9 mouse cellular contexts compared by ENCODE assay signal in the genomic region with DNA sequence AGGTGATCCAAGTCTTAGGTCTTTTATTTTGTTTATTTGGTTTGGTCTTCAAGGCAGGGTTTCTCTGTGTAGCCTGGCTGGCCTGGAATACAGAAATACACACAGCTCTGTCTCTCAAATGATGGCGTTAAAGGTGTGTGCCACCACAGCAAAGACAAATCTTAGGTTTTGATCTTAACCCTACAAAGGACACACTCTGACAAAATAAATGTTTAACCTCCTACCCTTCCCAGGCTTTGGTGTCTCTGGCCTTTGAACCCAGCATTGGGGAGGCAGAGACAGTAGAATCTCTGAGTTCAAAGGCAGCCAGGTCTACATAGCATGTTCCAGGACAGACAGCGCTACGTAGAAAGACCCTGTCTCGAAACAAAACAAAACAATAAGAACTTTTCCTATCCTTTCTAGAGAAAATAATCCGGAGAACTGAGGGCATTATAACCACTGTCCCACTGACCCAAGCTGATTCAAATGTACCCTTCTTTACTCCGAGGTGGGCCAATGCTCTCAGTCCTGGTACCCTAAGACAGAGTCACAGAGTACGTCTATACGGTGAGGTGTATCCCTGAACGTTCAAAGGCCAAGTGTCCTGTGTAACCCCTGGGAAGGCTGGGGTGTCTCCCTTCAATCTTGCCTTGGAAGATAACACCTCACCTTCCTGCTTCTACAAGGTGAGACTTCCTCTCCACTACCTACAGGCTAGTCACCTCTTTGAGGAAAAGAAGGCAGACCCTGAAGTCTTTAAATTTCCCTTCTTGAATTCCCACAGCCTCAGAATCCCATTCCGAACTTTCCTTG. TPM values are rescaled to one million over a fixed set of nuclear protein-coding genes. Genes with fewer than 3 reads are reported as not detected.
A peak's percentile ranks its signal among the peaks of the same experiment; 100 is the strongest.
DNase-seq lines count a peak whose midpoint lies in the region; ATAC-seq lines count a peak whose summit lies in the region.
"Had no signal": no experiment of that assay in that cellular context is flagged by ENCODE, and none has a peak within 500 bp of the region (broad histone marks: within the 10 kb centered on the region; RNA-seq: fewer than 3 reads in every experiment).

No protein-coding gene starts in this region.

- no peak overlapping the region for H3K27ac ChIP-seq in kidney, embryonic 14.5 days (ENCODE audit: low read depth, low read length)
- no peak overlapping the region for H3K27ac ChIP-seq in embryonic facial prominence, embryonic 10.5 days (replicated peaks)
- H3K27ac ChIP-seq in hindbrain, embryonic 15.5 days (replicated peaks): no peak overlapping the region
- H3K27ac ChIP-seq in midbrain, embryonic 15.5 days: no peak overlapping the region; the same call in 1 of the 2 replicates

- no peaks in the 10 kb centered on the region for H3K36me3 ChIP-seq in kidney, embryonic 14.5 days (ENCODE audit: control insufficient read depth, insufficient read depth, low read length)
- no peaks in the 10 kb centered on the region for H3K36me3 ChIP-seq in embryonic facial prominence, embryonic 10.5 days (replicated peaks)
- H3K36me3 ChIP-seq in hindbrain, embryonic 15.5 days: no peaks in the 10 kb centered on the region
- no peaks in the 10 kb centered on the region for H3K36me3 ChIP-seq in midbrain, embryonic 15.5 days (replicated peaks)

- WGBS in kidney, embryonic 14.5 days: 86% methylated on average over 10 of the region's 10 CpGs
- WGBS in embryonic facial prominence, embryonic 10.5 days: 87% methylated on average over 10 of the region's 10 CpGs
- 85% methylated on average over 10 of the region's 10 CpGs for WGBS in hindbrain, embryonic 15.5 days
- WGBS in midbrain, embryonic 15.5 days: 87% methylated on average over 10 of the region's 10 CpGs

- H3K4me2 ChIP-seq in kidney, embryonic 14.5 days (replicated peaks; ENCODE audit: low read depth, low read length): peak overlapping the region; percentile 90
- peak overlapping the region; percentile 75 for H3K4me2 ChIP-seq in hindbrain, embryonic 15.5 days
- peak overlapping the region; percentile 85 for H3K4me2 ChIP-seq in midbrain, embryonic 15.5 days

- peaks cover 27% of the 10 kb centered on the region for H3K4me1 ChIP-seq in kidney, embryonic 14.5 days (ENCODE audit: control insufficient read depth, insufficient read depth, low read length)
- H3K4me1 ChIP-seq in embryonic facial prominence, embryonic 10.5 days: peaks cover 16% of the 10 kb centered on the region
- H3K4me1 ChIP-seq in hindbrain, embryonic 15.5 days (replicated peaks): peaks cover 50% of the 10 kb centered on the region
- H3K4me1 ChIP-seq in midbrain, embryonic 15.5 days: peaks cover 28% of the 10 kb centered on the region

- H3K4me3 ChIP-seq in kidney, embryonic 14.5 days (ENCODE audit: low read length): peak overlapping the region; percentile 82
- H3K4me3 ChIP-seq in embryonic facial prominence, embryonic 10.5 days: peak overlapping the region; percentile 82
- peak overlapping the region; percentile 60 for H3K4me3 ChIP-seq in hindbrain, embryonic 15.5 days
- peak overlapping the region; percentile 88 for H3K4me3 ChIP-seq in midbrain, embryonic 15.5 days

- no peak for DNase-seq in kidney, adult 8-10 months
- no peak for DNase-seq in embryonic facial prominence, embryonic 10.5 days (ENCODE audit: low spot score)
- no peak for DNase-seq in left cerebral cortex, postnatal 4 days
- no peak for DNase-seq in gastrocnemius, adult 8-10 months (ENCODE audit: low spot score in 2 of 2)
- no peak for DNase-seq in thymus, postnatal 4 days

- intact Hi-C loops in left cerebral cortex, postnatal 4 days (cut with DNase I): no loop called here

- ATAC-seq in kidney, embryonic 14.5 days (ENCODE audit: low FRiP score, low TSS enrichment): no peak
- no peak for ATAC-seq in hindbrain, embryonic 15.5 days (ENCODE audit: low FRiP score, low read depth)
- ATAC-seq in midbrain, embryonic 15.5 days (replicated peaks): no peak

- no peaks in the 10 kb centered on the region; the same call in 1 of the 2 replicates for H3K27me3 ChIP-seq in kidney, embryonic 14.5 days (ENCODE audit: control insufficient read depth, insufficient read depth, low read length)
- peaks cover 61% of the 10 kb centered on the region for H3K27me3 ChIP-seq in embryonic facial prominence, embryonic 10.5 days (replicated peaks; ENCODE audit: low read depth, poor library complexity, severe bottlenecking)
- no peaks in the 10 kb centered on the region for H3K27me3 ChIP-seq in hindbrain, embryonic 15.5 days
- H3K27me3 ChIP-seq in midbrain, embryonic 15.5 days (replicated peaks): no peaks in the 10 kb centered on the region; the same call in 1 of the 2 replicates

- peak overlapping the region; percentile 79 for H3K9ac ChIP-seq in kidney, embryonic 14.5 days (ENCODE audit: low read depth, low read length)
- peak overlapping the region; percentile 70 for H3K9ac ChIP-seq in hindbrain, embryonic 15.5 days
- H3K9ac ChIP-seq in midbrain, embryonic 15.5 days: peak overlapping the region; percentile 86

- no peaks in the 10 kb centered on the region for H3K9me3 ChIP-seq in kidney, embryonic 14.5 days (ENCODE audit: control insufficient read depth, low read length)
- H3K9me3 ChIP-seq in embryonic facial prominence, embryonic 10.5 days: no peaks in the 10 kb centered on the region
- no peaks in the 10 kb centered on the region for H3K9me3 ChIP-seq in hindbrain, embryonic 15.5 days
- no peaks in the 10 kb centered on the region for H3K9me3 ChIP-seq in midbrain, embryonic 15.5 days

RNA-seq across cellular contexts. Expression of a gene that starts 1.2 kb away (rescaled TPM):
- polyA plus RNA-seq in kidney, embryonic 14.5 days (2014; fragmentation: Nextera tagmentation; extraction: Ambion mirVana): 7.7 and 9.0 TPM in 2 replicates
- 2.3 and 3.6 TPM in 2 replicates for polyA plus RNA-seq in embryonic facial prominence, embryonic 10.5 days (2016; fragmentation: Nextera tagmentation; extraction: Ambion mirVana)
- polyA plus RNA-seq in hindbrain, embryonic 15.5 days (2015; fragmentation: Nextera tagmentation; extraction: Ambion mirVana): 24.2 and 24.4 TPM in 2 replicates
- 22.1 and 23.4 TPM in 2 replicates for polyA plus RNA-seq in midbrain, embryonic 15.5 days (2015; fragmentation: Nextera tagmentation; extraction: Ambion mirVana)
- 10 to 100 TPM; 51.7 to 54.1 TPM for total RNA-seq in left cerebral cortex, postnatal 4 days (2021)
- 10 to 100 TPM; 23.8 to 35.6 (median 30.0) TPM for total RNA-seq in gastrocnemius, adult 8-10 months (2022)

RNA-seq across cellular contexts. Expression of a gene that starts 40.0 kb away (rescaled TPM):
- 9.3 and 11.9 TPM in 2 replicates for polyA plus RNA-seq in kidney, embryonic 14.5 days (2014; fragmentation: Nextera tagmentation; extraction: Ambion mirVana)
- polyA plus RNA-seq in embryonic facial prominence, embryonic 10.5 days (2016; fragmentation: Nextera tagmentation; extraction: Ambion mirVana): 8.5 and 8.6 TPM in 2 replicates
- polyA plus RNA-seq in hindbrain, embryonic 15.5 days (2015; fragmentation: Nextera tagmentation; extraction: Ambion mirVana): 41.4 and 43.1 TPM in 2 replicates
- polyA plus RNA-seq in midbrain, embryonic 15.5 days (2015; fragmentation: Nextera tagmentation; extraction: Ambion mirVana): 26.0 and 29.5 TPM in 2 replicates
- total RNA-seq in left cerebral cortex, postnatal 4 days (2021): 10 to 100 TPM; 63.9 to 69.7 TPM
- 1 to 10 TPM; 4.2 to 6.0 (median 5.5) TPM for total RNA-seq in gastrocnemius, adult 8-10 months (2022)

RNA-seq across cellular contexts. Expression of a gene that starts 50.4 kb away (rescaled TPM):
- polyA plus RNA-seq in kidney, embryonic 14.5 days (2014; fragmentation: Nextera tagmentation; extraction: Ambion mirVana): not detected in 2 replicates
- not detected in 2 replicates for polyA plus RNA-seq in embryonic facial prominence, embryonic 10.5 days (2016; fragmentation: Nextera tagmentation; extraction: Ambion mirVana)
- polyA plus RNA-seq in hindbrain, embryonic 15.5 days (2015; fragmentation: Nextera tagmentation; extraction: Ambion mirVana): not detected in 2 replicates
- polyA plus RNA-seq in midbrain, embryonic 15.5 days (2015; fragmentation: Nextera tagmentation; extraction: Ambion mirVana): not detected in 2 replicates
- total RNA-seq in left cerebral cortex, postnatal 4 days (2021): not detected
- not detected for total RNA-seq in gastrocnemius, adult 8-10 months (2022)
- polyA plus RNA-seq: erythroblast, embryonic 14.5 days had no signal

RNA-seq across cellular contexts. Expression of a gene that starts 58.5 kb away (rescaled TPM):
- 54.8 and 68.4 TPM in 2 replicates for polyA plus RNA-seq in kidney, embryonic 14.5 days (2014; fragmentation: Nextera tagmentation; extraction: Ambion mirVana)
- polyA plus RNA-seq in embryonic facial prominence, embryonic 10.5 days (2016; fragmentation: Nextera tagmentation; extraction: Ambion mirVana): 87.6 and 91.0 TPM in 2 replicates
- 69.0 and 79.1 TPM in 2 replicates for polyA plus RNA-seq in hindbrain, embryonic 15.5 days (2015; fragmentation: Nextera tagmentation; extraction: Ambion mirVana)
- 67.6 and 73.2 TPM in 2 replicates for polyA plus RNA-seq in midbrain, embryonic 15.5 days (2015; fragmentation: Nextera tagmentation; extraction: Ambion mirVana)
- total RNA-seq in left cerebral cortex, postnatal 4 days (2021): 10 to 100 TPM; 65.9 to 67.5 TPM
- total RNA-seq in gastrocnemius, adult 8-10 months (2022): 1 to 10 TPM; 8.4 to 9.6 (median 8.4) TPM
